Mouse (Mus musculus) limb, embryonic 14.5 days (tissue): ENCODE data around the gene Frmpd1. TPM values are rescaled to one million over a fixed set of nuclear protein-coding genes. Genes with fewer than 3 reads are reported as not detected.
A peak's percentile ranks its signal among the peaks of the same experiment; 100 is the strongest.

Source experiments
- ATAC-seq: fragments of 200-750 bp; cut with Nextera tagmentation; 2 replicates; pipeline ENCODE4 v1.8.0; 2017; ENCODE audit warnings: low read depth, moderate number of reproducible peaks, moderate TSS enrichment; ENCODE audit not compliant: low FRiP score
- DNase-seq: peaks from one replicate; pipeline ENCODE4 v3.0.0-alpha.2; 2015; ENCODE audit warnings: low spot score
- H3K27ac ChIP-seq: fragments of 300-500 bp; sonication (generic); replicated peaks from 2 replicates; pipeline ENCODE4 v1.5.1; 2014; ENCODE audit warnings: low read depth, mild to moderate bottlenecking, low read length, moderate library complexity, mixed read lengths
- H3K27me3 ChIP-seq: fragments of 300-500 bp; sonication (generic); 2 replicates; pipeline ENCODE4 v1.6.1; 2014; ENCODE audit warnings: low read length, mixed read lengths; ENCODE audit not compliant: control insufficient read depth, insufficient read depth
- H3K36me3 ChIP-seq: fragments of 300-500 bp; sonication (generic); 2 replicates; pipeline ENCODE4 v1.6.1; 2014; ENCODE audit warnings: mild to moderate bottlenecking, low read length, moderate library complexity, mixed read lengths; ENCODE audit not compliant: control insufficient read depth, insufficient read depth
- H3K4me1 ChIP-seq: fragments of 300-500 bp; sonication (generic); 2 replicates; pipeline ENCODE4 v1.6.1; 2014; ENCODE audit warnings: antibody characterized with exemption, low read length, mixed read lengths; ENCODE audit not compliant: control insufficient read depth, insufficient read depth
- H3K4me2 ChIP-seq: fragments of 300-500 bp; sonication (generic); replicated peaks from 2 replicates; pipeline ENCODE4 v1.6.1; 2014; ENCODE audit warnings: low read depth, mild to moderate bottlenecking, low read length, moderate library complexity; ENCODE audit not compliant: severe bottlenecking
- H3K4me3 ChIP-seq: fragments of 300-500 bp; sonication (generic); replicated peaks from 2 replicates; pipeline ENCODE4 v1.5.1; 2014; ENCODE audit warnings: low read length
- H3K9ac ChIP-seq: fragments of 300-500 bp; sonication (generic); 2 replicates; pipeline ENCODE4 v1.6.1; 2014; ENCODE audit warnings: mild to moderate bottlenecking, low read depth, low read length, moderate library complexity; ENCODE audit not compliant: severe bottlenecking
- H3K9me3 ChIP-seq: fragments of 300-500 bp; sonication (generic); 2 replicates; pipeline ENCODE4 v1.6.1; 2016; ENCODE audit warnings: low read length; ENCODE audit not compliant: control insufficient read depth
- POLR2A ChIP-seq: fragments of 200-500 bp; IDR thresholded peaks from 2 replicates; pipeline ENCODE4 v1.8.0; 2012; ENCODE audit warnings: inconsistent platforms, mild to moderate bottlenecking, moderate library complexity, borderline replicate concordance; ENCODE audit not compliant: insufficient read depth, insufficient read length; ENCODE audit errors: extremely low read depth
- WGBS: fragments of 180-500 bp; shearing (Covaris S2); extraction: QIAGEN DNeasy Blood & Tissue Kit; methylation state at CpG from one replicate; pipeline ENCODE4 v1.1.7; 2014; 5-methylcytosine and 5-hydroxymethylcytosine counted together
- polyA plus RNA-seq, 2 experiments: library from polyadenylated mRNA; depleted of rRNA in 1 of 2; stranded (reverse) in 1 of 2; unstranded in 1 of 2; fragments of >200 nt; fragmentation: Nextera tagmentation in 1 of 2; extraction: Ambion mirVana in 1 of 2; gene quantifications; 2 replicates each; pipeline versions ENCODE4 v1.2.1 to v1.2.3; 2012 to 2014

The Frmpd1 gene
- polyA plus RNA-seq, 2 experiments: 5.0 TPM

GRCm38 (mm10) chr4:45171340-45171739 is 13.3 kb upstream of the Frmpd1 start:
- no peak overlapping the region for H3K27ac ChIP-seq
- TF ChIP-seq POLR2A: no peak
- DNase-seq (no peak), ATAC-seq (no peak)
- H3K4me1 ChIP-seq: no peaks in the 10 kb centered on the region
- H3K4me3 ChIP-seq: no peak overlapping the region
- H3K9ac ChIP-seq: no peak overlapping the region
- H3K27me3 ChIP-seq: no peaks in the 10 kb centered on the region
- 84% methylated on average over 9 of the region's 9 CpGs for WGBS
- H3K9me3 ChIP-seq: no peaks in the 10 kb centered on the region
- H3K36me3 ChIP-seq: no peaks in the 10 kb centered on the region
- no peak overlapping the region for H3K4me2 ChIP-seq

- ATAC-seq: peak; percentile 20
- no peaks in the 10 kb centered on the region for H3K9me3 ChIP-seq
- H3K27ac ChIP-seq: no peak overlapping the region
- peak overlapping the region; percentile 98 for H3K4me2 ChIP-seq
- H3K4me3 ChIP-seq: peak overlapping the region; percentile 64
- peaks cover 23% of the 10 kb centered on the region for H3K27me3 ChIP-seq
- no peaks in the 10 kb centered on the region for H3K4me1 ChIP-seq
- WGBS: 24% methylated on average over 13 of the region's 13 CpGs
- H3K36me3 ChIP-seq: no peaks in the 10 kb centered on the region
- DNase-seq: no peak
- no peak for TF ChIP-seq POLR2A
- no peak overlapping the region; the same call in 1 of the 2 replicates for H3K9ac ChIP-seq
These were observed 706 bp upstream of the Frmpd1 start for GRCm38 (mm10) chr4:45183818-45184520.

- peak overlapping the region; percentile 63 for H3K9ac ChIP-seq
- no peak for ATAC-seq
- H3K4me3 ChIP-seq: peak overlapping the region; percentile 64
- no peak for DNase-seq
- WGBS: 2% methylated on average over 10 of the region's 10 CpGs
- H3K36me3 ChIP-seq: no peaks in the 10 kb centered on the region
- H3K27ac ChIP-seq: no peak overlapping the region
- no peaks in the 10 kb centered on the region for H3K9me3 ChIP-seq
- H3K4me1 ChIP-seq: no peaks in the 10 kb centered on the region
- no peak for TF ChIP-seq POLR2A
- peaks cover 23% of the 10 kb centered on the region for H3K27me3 ChIP-seq
- peak overlapping the region; percentile 98 for H3K4me2 ChIP-seq
These were observed 625 bp downstream of the Frmpd1 start for GRCm38 (mm10) chr4:45185331-45185669.

GRCm38 (mm10) chr4:45198296-45198695 is 13.6 kb downstream of the Frmpd1 start:
- Histone ChIP-seq H3K4me3 (no peak overlapping the region), H3K4me1 (no peaks in the 10 kb centered on the region), H3K27ac (no peak overlapping the region), H3K4me2 (no peak overlapping the region), H3K27me3 (no peaks in the 10 kb centered on the region), H3K9ac (no peak overlapping the region), H3K9me3 (no peaks in the 10 kb centered on the region), H3K36me3 (no peaks in the 10 kb centered on the region)
- 54% methylated on average over 3 of the region's 3 CpGs for WGBS
- TF ChIP-seq POLR2A: no peak
- no peak for DNase-seq
- no peak for ATAC-seq

GRCm38 (mm10) chr4:45203283-45203682 is 18.6 kb downstream of the Frmpd1 start:
- Histone ChIP-seq H3K4me3 (no peak overlapping the region), H3K27me3 (no peaks in the 10 kb centered on the region), H3K9ac (no peak overlapping the region), H3K9me3 (no peaks in the 10 kb centered on the region), H3K4me2 (no peak overlapping the region), H3K4me1 (no peaks in the 10 kb centered on the region), H3K36me3 (no peaks in the 10 kb centered on the region), H3K27ac (no peak overlapping the region)
- DNase-seq (no peak), ATAC-seq (no peak)
- no peak for TF ChIP-seq POLR2A
- WGBS: 93% methylated on average over 7 of the region's 7 CpGs
